Mouse (Mus musculus): ENCODE results near the gene Dgcr8. TPM values are rescaled to one million over a fixed set of nuclear protein-coding genes. Genes with fewer than 3 reads are reported as not detected.
"Not testable (repeated sequence)": the region's sequence is repeated elsewhere in the genome, so short reads cannot be mapped to it uniquely, and the experiment has no call there.

Dgcr8 gene
- 10 to 100 TPM; 39.1 to 41.4 TPM for total RNA-seq (2021)
- long read RNA-seq, full-length matches to known transcripts: 2 of 14 reads
- long read RNA-seq, partial matches to known transcripts: 5 of 14 reads
- long read RNA-seq, other reads (novel, unspliced or antisense): 7 of 14 reads

- peak; percentile 96 to 99 for DNase-seq (ENCODE audit: low spot score in 2 of 2)
These were observed at the start of gene Dgcr8 for GRCm38 (mm10) chr16:18289067-18289588. Dgcr8 (minus strand) TSS chr16:18289246.

DNA sequence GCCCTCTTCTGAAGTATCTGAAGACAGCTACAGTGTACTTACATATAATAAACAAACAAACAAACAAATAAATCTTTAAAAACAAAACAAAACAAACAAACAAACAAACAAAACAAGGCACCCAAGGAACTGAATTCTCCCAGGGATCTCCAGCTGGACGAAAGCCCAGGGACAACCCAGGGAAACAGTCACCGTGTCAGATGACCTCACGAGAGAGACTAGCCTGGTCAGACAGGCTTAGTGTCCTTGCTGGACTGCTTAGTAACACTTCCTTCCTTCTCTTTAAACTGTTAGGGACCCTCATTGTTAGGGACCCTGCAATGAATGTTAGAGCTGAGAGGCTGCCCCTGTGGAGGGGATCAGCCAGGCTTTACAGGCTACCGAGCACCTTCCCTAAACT is 48.2 kb upstream of the Dgcr8 start:
- DNase-seq (ENCODE audit: low spot score in 2 of 2): no peak

GRCm38 (mm10) chr16:18335981-18336380 is 46.9 kb upstream of the Dgcr8 start:
- DNase-seq (ENCODE audit: low spot score in 2 of 2): no peak

DNA sequence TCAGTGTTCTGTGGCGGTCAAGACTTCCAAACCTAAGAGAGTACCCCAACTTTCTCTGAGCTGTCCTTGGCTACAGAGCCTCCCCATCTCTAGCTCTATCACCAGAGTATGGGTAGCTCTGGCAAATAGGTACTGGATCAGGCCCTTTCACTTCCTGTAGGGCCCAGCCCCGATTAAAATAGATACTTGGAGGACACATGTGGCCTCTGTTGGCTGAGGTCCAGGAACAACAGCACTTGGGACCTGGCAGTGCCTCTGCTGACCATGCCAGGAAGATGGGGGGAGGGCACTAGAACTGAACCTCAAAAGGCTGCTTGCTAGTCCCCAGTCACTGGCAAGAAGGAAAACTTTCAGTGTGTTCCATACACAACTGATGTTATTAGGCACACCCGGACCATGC is 44.9 kb upstream of the Dgcr8 start:
- no peak for DNase-seq (ENCODE audit: low spot score in 2 of 2)

GRCm38 (mm10) chr16:18328524-18328923 is 39.5 kb upstream of the Dgcr8 start:
- DNase-seq (ENCODE audit: low spot score in 2 of 2): no peak

DNA sequence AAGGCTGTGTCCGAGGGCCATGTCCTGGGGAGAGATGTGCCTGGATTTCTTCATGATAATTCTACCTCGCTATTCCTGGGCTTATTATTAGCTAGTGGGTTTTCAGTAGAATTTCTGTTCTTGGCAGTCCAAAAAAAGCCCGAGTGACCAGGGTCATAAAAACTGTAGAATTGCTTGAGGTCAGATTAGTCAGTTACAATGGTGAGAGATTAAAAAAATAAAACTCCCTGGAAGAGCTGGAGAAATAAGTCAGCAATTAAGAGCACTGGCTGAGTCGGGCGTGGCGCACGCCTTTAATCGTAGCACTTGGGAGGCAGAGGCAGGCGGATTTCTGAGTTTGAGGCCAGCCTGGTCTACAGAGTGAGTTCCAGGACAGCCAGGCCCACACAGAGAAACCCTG is 38.9 kb upstream of the Dgcr8 start:
- no peak for DNase-seq (ENCODE audit: low spot score in 2 of 2)

DNA sequence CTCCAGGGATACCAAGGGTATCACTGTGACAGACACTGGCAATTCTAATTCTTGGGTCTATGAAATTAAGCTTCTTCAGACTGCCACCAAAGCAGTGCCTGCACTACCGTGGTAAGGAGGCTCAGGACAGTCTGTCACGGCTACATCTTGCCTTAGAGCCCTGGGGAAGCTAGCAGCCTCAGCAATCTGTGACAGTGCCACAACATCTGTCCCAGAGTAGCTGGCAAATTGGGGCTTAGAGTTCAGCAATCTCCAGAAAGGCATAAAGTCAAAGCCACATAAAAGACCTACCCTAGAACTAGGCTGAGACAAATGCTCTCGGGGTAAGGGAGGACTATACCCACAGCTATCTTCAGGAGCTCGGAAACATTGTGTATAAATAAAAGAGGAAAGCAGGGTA is 36.7 kb upstream of the Dgcr8 start:
- no peak for DNase-seq (ENCODE audit: low spot score in 2 of 2)

GRCm38 (mm10) chr16:18324031-18324430 is 35.0 kb upstream of the Dgcr8 start:
- DNase-seq (ENCODE audit: low spot score in 2 of 2): no peak

DNA sequence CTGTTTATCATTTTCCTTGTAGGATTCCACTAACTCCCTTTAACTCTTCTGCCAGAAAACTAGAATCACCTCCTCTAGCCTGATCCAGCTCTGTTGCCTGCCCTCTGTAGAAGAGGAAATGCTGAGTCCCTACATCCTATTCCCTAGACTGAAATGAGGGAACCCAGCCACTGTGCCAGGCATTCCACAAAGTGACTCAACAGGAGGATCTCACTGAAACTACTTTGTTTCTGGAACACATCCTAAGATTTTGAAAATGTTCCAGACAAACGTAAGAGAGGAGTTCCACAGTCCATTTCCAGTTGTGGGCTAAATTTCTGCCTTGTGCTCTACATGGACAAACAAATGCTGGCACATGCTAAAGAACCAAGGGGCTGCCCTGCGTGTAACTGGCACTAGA is 34.4 kb upstream of the Dgcr8 start:
- DNase-seq (ENCODE audit: low spot score in 2 of 2): no peak

GRCm38 (mm10) chr16:18321443-18321842 is 32.4 kb upstream of the Dgcr8 start:
- no peak for DNase-seq (ENCODE audit: low spot score in 2 of 2)

DNA sequence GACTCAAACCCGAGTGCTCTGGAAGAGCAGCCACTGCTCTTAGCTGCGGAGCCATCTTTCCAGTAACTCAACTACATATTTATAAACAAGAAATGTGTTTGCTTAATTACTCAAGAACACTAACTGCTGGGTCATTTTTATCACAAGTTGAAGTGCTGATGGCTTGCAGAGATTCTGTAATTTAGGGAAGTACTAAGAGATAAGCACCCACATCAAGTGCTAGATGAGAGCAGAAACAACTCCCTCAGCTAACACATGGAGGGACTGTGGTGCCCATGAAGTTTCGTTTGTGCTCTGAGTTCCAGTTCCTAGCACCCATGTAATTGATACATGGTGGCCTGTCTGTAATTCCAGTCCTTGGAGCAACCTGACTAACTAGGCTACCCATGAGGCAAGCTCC is 29.9 kb upstream of the Dgcr8 start:
- DNase-seq (ENCODE audit: low spot score in 2 of 2): no peak

GRCm38 (mm10) chr16:18308159-18308558 is 19.1 kb upstream of the Dgcr8 start:
- DNase-seq (ENCODE audit: low spot score in 2 of 2): no peak

- not testable (repeated sequence) for DNase-seq (ENCODE audit: low spot score in 2 of 2)
These were observed 568 bp upstream of the Dgcr8 start for GRCm38 (mm10) chr16:18289614-18290013.

DNA sequence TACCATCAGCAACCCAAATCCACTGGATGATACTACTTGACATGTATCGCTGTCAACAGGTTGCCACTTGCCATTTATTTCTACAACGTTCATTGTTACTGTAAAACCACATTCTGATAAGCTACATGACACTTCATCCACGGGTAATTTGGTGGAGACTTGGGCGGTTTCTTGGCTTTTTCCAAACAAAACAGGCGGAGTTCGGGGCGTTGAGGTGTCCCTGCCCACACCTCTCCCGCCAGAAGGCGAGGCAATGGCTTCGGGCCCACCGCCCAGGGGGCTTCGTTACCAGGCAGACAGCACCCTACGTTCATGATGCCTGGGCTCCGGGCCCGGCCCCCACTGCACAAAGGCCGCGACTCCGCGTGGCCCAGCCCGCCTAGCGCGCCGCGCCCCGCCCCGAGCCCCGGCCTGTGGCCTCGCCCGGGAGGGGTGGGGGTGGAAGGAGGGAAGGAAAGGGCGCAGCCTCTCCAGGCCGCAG is 425 bp downstream of the Dgcr8 start:
- no peak for DNase-seq (ENCODE audit: low spot score in 2 of 2)

DNA sequence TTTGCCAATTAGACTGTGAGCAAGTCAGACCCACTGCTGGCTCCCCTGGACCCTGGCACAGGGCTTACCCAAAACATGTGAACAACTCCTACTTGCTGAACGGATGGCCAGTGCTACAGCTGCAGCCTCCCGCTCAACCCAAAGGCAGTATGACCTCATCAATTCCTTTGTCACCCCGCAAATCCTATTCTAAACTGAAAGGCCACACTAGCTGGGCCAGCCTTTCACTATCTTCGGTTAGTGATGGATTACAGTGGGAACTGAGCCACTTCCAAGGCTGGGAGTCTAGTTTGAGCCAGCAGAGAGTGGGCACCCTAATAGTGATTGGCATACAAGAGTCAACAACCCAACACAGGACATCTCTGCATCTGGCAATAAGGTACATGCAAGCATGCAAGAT is 880 bp downstream of the Dgcr8 start:
- DNase-seq (ENCODE audit: low spot score in 2 of 2): no peak

DNA sequence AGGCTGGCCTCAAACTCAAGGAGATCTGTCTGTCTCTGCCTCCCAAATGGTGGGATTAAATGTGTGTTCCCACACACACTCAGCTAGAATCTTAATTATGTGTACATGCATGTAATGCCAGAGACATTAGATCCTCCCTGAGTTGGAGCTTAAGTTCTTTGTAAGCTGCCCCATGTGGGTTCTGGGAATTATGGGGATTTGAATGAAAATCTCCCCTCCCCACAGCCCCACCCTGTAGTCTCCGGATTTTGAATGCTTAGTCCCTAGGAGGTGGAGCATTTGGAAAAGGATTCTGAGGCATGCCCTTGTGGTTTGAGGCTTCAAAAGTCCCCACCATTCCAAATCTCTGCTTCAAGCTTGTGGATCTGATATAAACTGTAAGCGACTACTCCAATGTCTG is 13.9 kb downstream of the Dgcr8 start:
- no peak for DNase-seq (ENCODE audit: low spot score in 2 of 2)

- no peak for DNase-seq (ENCODE audit: low spot score in 2 of 2)
These were observed 20.9 kb downstream of the Dgcr8 start for GRCm38 (mm10) chr16:18268182-18268581.

DNA sequence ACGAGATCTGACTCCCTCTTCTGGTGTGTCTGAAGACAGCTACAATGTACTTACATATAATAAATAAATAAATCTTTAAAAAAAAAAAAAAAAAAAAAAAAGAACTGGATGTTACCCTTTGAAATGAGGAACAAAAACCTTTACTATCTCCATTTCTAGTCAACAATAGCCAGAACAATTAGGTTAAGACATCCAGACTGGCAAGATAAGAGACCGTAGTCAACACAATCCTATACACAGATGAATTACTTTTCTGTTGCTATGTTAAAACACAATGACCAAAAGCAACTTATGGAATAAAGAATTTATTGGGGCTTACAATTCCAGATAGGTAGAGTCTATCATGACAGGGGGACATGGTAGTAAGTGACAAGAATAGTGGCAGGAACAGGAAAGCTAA is 24.0 kb downstream of the Dgcr8 start:
- no peak for DNase-seq (ENCODE audit: low spot score in 2 of 2)

DNA sequence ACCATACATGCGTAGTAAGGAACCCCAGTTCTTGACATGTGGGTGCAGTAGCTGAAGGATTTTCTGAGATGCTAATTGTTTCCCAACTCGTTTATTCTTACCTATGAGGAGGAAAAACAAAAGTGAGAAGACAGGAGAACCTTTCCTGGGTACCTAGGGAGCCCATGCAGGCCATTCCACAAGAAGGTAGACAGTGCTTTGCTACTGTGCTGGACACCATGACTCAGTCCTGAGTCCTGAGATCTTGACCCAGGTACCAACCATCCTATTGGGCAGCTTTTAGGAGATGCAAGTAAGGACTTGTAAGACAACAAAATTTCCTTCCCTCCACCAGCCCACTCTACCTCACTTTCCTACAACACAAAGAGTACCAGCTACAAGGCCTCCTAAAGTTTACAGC is 30.8 kb downstream of the Dgcr8 start, which contains the start of gene Gm49776:
Gene Gm49776 (minus strand): TSS at position 101 of the 400 bp plus-strand sequence.
- DNase-seq (ENCODE audit: low spot score in 2 of 2): no peak

- DNase-seq (ENCODE audit: low spot score in 2 of 2): no peak
These were observed 35.2 kb downstream of the Dgcr8 start for GRCm38 (mm10) chr16:18253866-18254265.

DNA sequence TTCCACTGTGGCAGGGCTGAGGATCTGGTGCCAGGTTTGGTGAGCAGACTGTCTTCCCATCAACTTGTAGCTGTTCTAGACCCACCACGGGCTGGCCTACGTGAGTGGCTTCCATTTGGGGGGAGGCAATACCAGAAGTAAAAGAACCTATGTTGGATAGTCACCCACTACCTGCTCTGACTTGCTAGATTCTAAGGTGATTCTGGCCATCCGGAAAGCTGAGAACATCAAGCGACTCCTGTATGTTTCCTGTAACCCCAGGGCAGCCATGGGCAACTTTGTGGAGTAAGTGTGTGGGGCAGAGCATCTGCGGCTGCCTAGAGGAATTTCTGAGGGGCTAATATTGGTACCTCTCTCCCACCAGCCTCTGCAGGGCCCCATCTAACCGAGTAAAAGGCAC is 36.3 kb downstream of the Dgcr8 start:
- no peak for DNase-seq (ENCODE audit: low spot score in 2 of 2)

- DNase-seq (ENCODE audit: low spot score in 2 of 2): no peak
These were observed 37.9 kb downstream of the Dgcr8 start for GRCm38 (mm10) chr16:18250828-18251790.

Data from layer of hippocampus, postnatal 10 days (tissue).